Comparison of ENCODE assay signal across 33 mouse cellular contexts in genomic region chr14:59395281-59395680, GRCm38 (mm10). TPM values are rescaled to one million over a fixed set of nuclear protein-coding genes. Genes with fewer than 3 reads are reported as not detected.
"Had no signal": no experiment of that assay in that cellular context is flagged by ENCODE, and none has a peak within 500 bp of the region (broad histone marks: within the 10 kb centered on the region; RNA-seq: fewer than 3 reads in every experiment).

Gene Phf11c, minus strand, starts transcription at chr14:59395381.

- H3K4me2 ChIP-seq: limb, embryonic 12.5 days; limb, embryonic 13.5 days; limb, embryonic 15.5 days; liver, embryonic 11.5 days; liver, embryonic 12.5 days; liver, embryonic 13.5 days; liver, embryonic 15.5 days; lung, embryonic 14.5 days; lung, embryonic 15.5 days; midbrain, embryonic 11.5 days; midbrain, embryonic 12.5 days; midbrain, embryonic 13.5 days; midbrain, embryonic 15.5 days had no signal

- H3K9ac ChIP-seq: limb, embryonic 12.5 days; limb, embryonic 13.5 days; limb, embryonic 15.5 days; liver, embryonic 12.5 days; liver, embryonic 13.5 days; liver, embryonic 14.5 days; liver, embryonic 15.5 days; liver, postnatal 0 days; lung, embryonic 14.5 days; lung, embryonic 15.5 days; midbrain, embryonic 12.5 days; midbrain, embryonic 13.5 days; midbrain, embryonic 15.5 days had no signal

- H3K4me3 ChIP-seq: left cerebral cortex, adult 2 months; limb, embryonic 10.5 days; limb, embryonic 12.5 days; limb, embryonic 13.5 days; limb, embryonic 15.5 days; liver, embryonic 12.5 days; liver, embryonic 13.5 days; liver, embryonic 15.5 days; lung, embryonic 15.5 days; megakaryocyte, embryonic 14.5 days; midbrain, embryonic 10.5 days; midbrain, embryonic 12.5 days; midbrain, embryonic 13.5 days; midbrain, embryonic 15.5 days; myocyte had no signal

- H3K4me1 ChIP-seq: limb, embryonic 10.5 days; limb, embryonic 12.5 days; limb, embryonic 13.5 days; limb, embryonic 15.5 days; liver, embryonic 12.5 days; liver, embryonic 13.5 days; liver, embryonic 15.5 days; lung, embryonic 15.5 days; midbrain, embryonic 10.5 days; midbrain, embryonic 12.5 days; midbrain, embryonic 13.5 days; midbrain, embryonic 15.5 days had no signal

- H3K9me3 ChIP-seq: limb, embryonic 10.5 days; limb, embryonic 12.5 days; limb, embryonic 13.5 days; limb, embryonic 15.5 days; liver, embryonic 12.5 days; liver, embryonic 13.5 days; liver, embryonic 15.5 days; lung, embryonic 15.5 days; megakaryocyte, embryonic 14.5 days; midbrain, embryonic 10.5 days; midbrain, embryonic 12.5 days; midbrain, embryonic 13.5 days; midbrain, embryonic 15.5 days had no signal

- DNase-seq: left cerebral cortex, postnatal 4 days; liver; liver, embryonic 13.5 days; liver, postnatal 0 days; lung, adult 18-20 months; lung, adult 2 months; lung, embryonic 14.5 days; lung, postnatal 10 days; lung, postnatal 14 days; lung, postnatal 36 days; lung, postnatal 4 days; midbrain, embryonic 14.5 days had no signal

- ATAC-seq: liver, embryonic 12.5 days; liver, postnatal 0 days; lung, postnatal 0 days; midbrain, embryonic 13.5 days; midbrain, embryonic 15.5 days; midbrain, embryonic 16.5 days had no signal

- H3K36me3 ChIP-seq: limb, embryonic 15.5 days; lung, embryonic 15.5 days; midbrain, embryonic 10.5 days; midbrain, embryonic 12.5 days; midbrain, embryonic 13.5 days; midbrain, embryonic 15.5 days had no signal

- H3K27me3 ChIP-seq: limb, embryonic 12.5 days; limb, embryonic 13.5 days; limb, embryonic 15.5 days; liver, embryonic 12.5 days; liver, embryonic 13.5 days; liver, embryonic 15.5 days; lung, embryonic 15.5 days; megakaryocyte, embryonic 14.5 days; midbrain, embryonic 12.5 days; midbrain, embryonic 13.5 days; midbrain, embryonic 15.5 days had no signal

- H3K27ac ChIP-seq: left cerebral cortex, adult 2 months; limb, embryonic 10.5 days; limb, embryonic 12.5 days; limb, embryonic 13.5 days; limb, embryonic 15.5 days; liver, embryonic 12.5 days; liver, embryonic 13.5 days; liver, embryonic 14.5 days; liver, embryonic 15.5 days; lung, embryonic 15.5 days; macrophage; midbrain, embryonic 10.5 days; midbrain, embryonic 12.5 days; midbrain, embryonic 13.5 days; midbrain, embryonic 15.5 days had no signal

RNA-seq across cellular contexts. Expression of gene Phf11c, which starts in this region (rescaled TPM):
- total RNA-seq: midbrain, postnatal 0 days had no signal
